Mouse (Mus musculus): ENCODE results near the gene Rln3. TPM values are rescaled to one million over a fixed set of nuclear protein-coding genes. Genes with fewer than 3 reads are reported as not detected.
A peak's percentile ranks its signal among the peaks of the same experiment; 100 is the strongest.

The Rln3 gene
- polyA plus RNA-seq, 1 experiment = not detected

DNA sequence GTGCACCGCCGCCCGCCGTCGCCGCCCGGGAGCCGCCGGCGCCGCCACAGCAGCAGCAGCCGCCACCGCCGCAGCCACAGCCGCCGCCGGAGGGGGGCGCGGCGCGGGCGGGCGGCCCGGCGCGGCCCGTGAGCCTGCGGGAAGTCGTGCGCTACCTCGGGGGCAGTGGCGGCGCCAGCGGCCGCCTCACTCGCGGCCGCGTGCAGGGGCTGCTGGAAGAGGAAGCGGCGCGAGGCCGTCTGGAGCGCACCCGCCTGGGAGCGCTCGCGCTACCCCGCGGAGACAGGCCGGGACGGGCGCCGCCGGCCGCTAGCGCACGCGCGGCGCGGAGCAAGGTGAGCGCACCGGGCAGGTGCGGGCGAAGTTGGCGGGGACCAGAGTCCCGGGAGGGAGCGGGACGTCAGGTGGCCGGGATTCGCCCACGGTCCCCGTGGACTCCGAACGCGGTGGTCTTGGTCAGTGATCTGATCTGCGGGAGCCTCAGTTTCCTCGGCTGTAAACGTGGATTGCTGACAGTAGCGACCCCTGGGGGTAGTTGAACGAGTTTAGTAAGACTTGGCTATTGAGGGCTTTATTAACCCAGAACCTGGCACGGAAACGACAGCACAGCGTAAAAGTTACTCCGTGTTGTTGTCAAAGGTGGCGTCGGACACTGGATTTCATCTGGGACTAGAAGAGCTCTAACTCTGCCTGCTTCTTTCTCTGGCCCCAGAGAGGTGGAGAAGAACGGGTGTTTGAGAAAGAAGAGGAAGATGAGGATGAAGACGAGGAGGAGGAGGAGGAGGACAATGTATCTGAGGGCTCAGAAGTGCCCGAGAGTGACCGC, 46.4 kb downstream of the Rln3 start:
- Histone ChIP-seq H3ac (ENCODE audit: control insufficient read depth, insufficient read length, low read depth) (peak overlapping the region; percentile 75), H3K27me3 (ENCODE audit: control insufficient read depth, insufficient read depth, insufficient read length) (no peaks in the 10 kb centered on the region), H3K79me2 (ENCODE audit: control insufficient read depth, insufficient read depth) (peaks cover 18% of the 10 kb centered on the region), H3K36me3 (ENCODE audit: control insufficient read depth, insufficient read depth) (peaks cover 38% of the 10 kb centered on the region), H3K4me3 (ENCODE audit: insufficient read depth, poor library complexity, severe bottlenecking) (peak overlapping the region; percentile 61), H3K79me3 (ENCODE audit: low read depth) (peaks cover 13% of the 10 kb centered on the region)
- TF ChIP-seq CEBPB (IDR thresholded peaks at IDR 0.05; ENCODE audit: low read depth) = no peak
- peak; percentile 32 for TF ChIP-seq CTCF (IDR thresholded peaks at IDR 0.05; ENCODE audit: control insufficient read depth, insufficient read depth, insufficient read length)

DNA sequence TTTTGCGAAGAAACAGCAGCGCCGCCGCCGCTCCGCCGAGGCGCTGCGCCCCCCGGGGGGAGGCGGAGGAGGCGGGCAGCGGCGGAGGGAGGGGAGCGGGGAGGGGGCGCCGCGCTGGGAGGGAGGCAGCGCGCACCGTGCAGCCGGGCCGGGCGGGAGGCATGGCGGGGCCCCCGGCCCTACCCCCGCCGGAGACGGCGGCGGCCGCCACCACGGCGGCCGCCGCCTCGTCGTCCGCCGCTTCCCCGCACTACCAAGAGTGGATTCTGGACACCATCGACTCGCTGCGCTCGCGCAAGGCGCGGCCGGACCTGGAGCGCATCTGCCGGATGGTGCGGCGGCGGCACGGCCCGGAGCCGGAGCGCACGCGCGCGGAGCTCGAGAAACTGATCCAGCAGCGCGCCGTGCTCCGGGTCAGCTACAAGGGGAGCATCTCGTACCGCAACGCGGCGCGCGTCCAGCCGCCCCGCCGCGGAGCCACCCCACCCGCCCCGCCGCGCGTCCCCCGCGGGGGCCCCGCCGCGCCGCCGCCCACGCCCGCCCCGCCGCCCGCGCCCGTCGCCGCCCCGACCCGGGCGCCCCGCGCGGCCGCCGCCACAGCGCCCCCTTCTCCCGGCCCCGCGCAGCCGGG, 47.2 kb downstream of the Rln3 start, which contains the start of gene Samd1:
Gene Samd1, plus strand, starts transcription at position 162 of the 631 bp plus-strand sequence.
- Histone ChIP-seq H3K79me2 (ENCODE audit: control insufficient read depth, insufficient read depth) (peaks cover 18% of the 10 kb centered on the region), H3ac (ENCODE audit: control insufficient read depth, insufficient read length, low read depth) (peak within 1 kb of the TSS; percentile 84), H3K36me3 (ENCODE audit: control insufficient read depth, insufficient read depth) (peaks cover 36% of the 10 kb centered on the region), H3K27me3 (ENCODE audit: control insufficient read depth, insufficient read depth, insufficient read length) (no peaks in the 10 kb centered on the region), H3K79me3 (ENCODE audit: low read depth) (peaks cover 13% of the 10 kb centered on the region), H3K4me3 (ENCODE audit: insufficient read depth, poor library complexity, severe bottlenecking) (peak within 1 kb of the TSS; percentile 61)
- TF ChIP-seq MYOG (IDR thresholded peaks at IDR 0.05; ENCODE audit: control insufficient read depth, extremely low read depth, insufficient read length) (no peak), FOSL1 (IDR thresholded peaks at IDR 0.05; ENCODE audit: insufficient read depth, low read length, poor library complexity, severe bottlenecking) (no peak), MAX (IDR thresholded peaks at IDR 0.05) (no peak), CTCF (IDR thresholded peaks at IDR 0.05; ENCODE audit: control insufficient read depth, insufficient read depth, insufficient read length) (no peak), MYOD1 (IDR thresholded peaks at IDR 0.05; ENCODE audit: control insufficient read depth, insufficient read length, low read depth) (no peak), USF1 (IDR thresholded peaks at IDR 0.05; ENCODE audit: low read depth) (no peak), CEBPB (IDR thresholded peaks at IDR 0.05; ENCODE audit: low read depth) (no peak)

- peak overlapping the region; percentile 84 for H3ac ChIP-seq (ENCODE audit: control insufficient read depth, insufficient read length, low read depth)
- peaks cover 13% of the 10 kb centered on the region for H3K79me3 ChIP-seq (ENCODE audit: low read depth)
- peaks cover 37% of the 10 kb centered on the region for H3K36me3 ChIP-seq (ENCODE audit: control insufficient read depth, insufficient read depth)
- H3K27me3 ChIP-seq (ENCODE audit: control insufficient read depth, insufficient read depth, insufficient read length) = no peaks in the 10 kb centered on the region
- TF ChIP-seq MAX (IDR thresholded peaks at IDR 0.05) (no peak), FOSL1 (IDR thresholded peaks at IDR 0.05; ENCODE audit: insufficient read depth, low read length, poor library complexity, severe bottlenecking) (no peak), MYOD1 (IDR thresholded peaks at IDR 0.05; ENCODE audit: control insufficient read depth, insufficient read length, low read depth) (no peak), CTCF (IDR thresholded peaks at IDR 0.05; ENCODE audit: control insufficient read depth, insufficient read depth, insufficient read length) (no peak), CEBPB (IDR thresholded peaks at IDR 0.05; ENCODE audit: low read depth) (no peak), USF1 (IDR thresholded peaks at IDR 0.05; ENCODE audit: low read depth) (no peak), MYOG (IDR thresholded peaks at IDR 0.05; ENCODE audit: control insufficient read depth, extremely low read depth, insufficient read length) (no peak)
- peaks cover 18% of the 10 kb centered on the region for H3K79me2 ChIP-seq (ENCODE audit: control insufficient read depth, insufficient read depth)
- H3K4me3 ChIP-seq (ENCODE audit: insufficient read depth, poor library complexity, severe bottlenecking) = peak overlapping the region; percentile 61
Observed at GRCm38 (mm10) chr8:83996567-83997505, 48.0 kb downstream of the Rln3 start.

DNA sequence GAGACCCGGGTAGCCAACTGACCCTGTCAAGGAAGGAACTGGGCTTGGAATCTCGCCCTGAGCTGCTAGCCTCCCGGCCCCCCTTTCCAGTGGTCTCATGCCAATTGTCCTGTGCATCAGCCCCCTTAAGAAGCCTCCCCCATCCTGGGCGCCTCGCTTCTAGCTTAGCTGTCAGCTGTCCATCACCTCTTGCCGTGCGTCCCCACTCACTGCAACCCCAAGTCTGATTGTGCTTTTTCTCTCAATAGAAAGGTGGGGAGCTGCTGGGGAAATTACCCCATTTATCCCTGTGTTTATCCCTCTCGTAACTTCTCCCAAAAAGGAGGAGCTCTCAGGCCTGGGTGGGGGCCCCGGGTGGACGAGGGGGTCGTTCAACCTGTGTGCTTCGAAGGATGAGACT, 48.8 kb downstream of the Rln3 start:
- H3K36me3 ChIP-seq (ENCODE audit: control insufficient read depth, insufficient read depth) = peaks cover 40% of the 10 kb centered on the region
- TF ChIP-seq MYOG (IDR thresholded peaks at IDR 0.05; ENCODE audit: control insufficient read depth, extremely low read depth, insufficient read length) (no peak), MAX (IDR thresholded peaks at IDR 0.05) (no peak), FOSL1 (IDR thresholded peaks at IDR 0.05; ENCODE audit: insufficient read depth, low read length, poor library complexity, severe bottlenecking) (no peak), USF1 (IDR thresholded peaks at IDR 0.05; ENCODE audit: low read depth) (no peak), CEBPB (IDR thresholded peaks at IDR 0.05; ENCODE audit: low read depth) (no peak)
- no peak overlapping the region for H3K4me3 ChIP-seq (ENCODE audit: insufficient read depth, poor library complexity, severe bottlenecking)
- H3K27me3 ChIP-seq (ENCODE audit: control insufficient read depth, insufficient read depth, insufficient read length) = no peaks in the 10 kb centered on the region
- no peak overlapping the region for H3ac ChIP-seq (ENCODE audit: control insufficient read depth, insufficient read length, low read depth)
- H3K79me2 ChIP-seq (ENCODE audit: control insufficient read depth, insufficient read depth) = peaks cover 18% of the 10 kb centered on the region
- H3K79me3 ChIP-seq (ENCODE audit: low read depth) = peaks cover 13% of the 10 kb centered on the region

DNA sequence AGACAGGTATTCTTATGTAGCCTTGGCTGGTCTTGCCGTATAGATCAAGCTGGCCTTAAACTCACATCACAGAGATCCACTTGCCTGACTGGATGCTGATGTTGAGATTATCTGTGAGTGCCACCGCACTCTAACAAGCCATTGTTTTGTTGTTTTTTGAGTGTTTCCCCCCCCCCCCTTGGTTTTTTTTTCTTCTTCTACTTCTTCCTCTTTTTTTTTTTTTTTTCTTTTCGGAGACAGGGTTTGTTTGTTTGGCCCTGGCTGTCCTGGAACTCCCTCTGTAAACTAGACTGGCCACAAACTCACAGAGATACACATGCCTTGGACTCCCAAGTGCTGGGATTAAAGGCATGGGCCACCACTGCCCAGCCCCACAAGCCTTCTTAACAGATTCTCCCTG, 50.8 kb downstream of the Rln3 start:
- no peak overlapping the region for H3ac ChIP-seq (ENCODE audit: control insufficient read depth, insufficient read length, low read depth)
- H3K79me2 ChIP-seq (ENCODE audit: control insufficient read depth, insufficient read depth) = peaks cover 8% of the 10 kb centered on the region
- peaks cover 34% of the 10 kb centered on the region for H3K36me3 ChIP-seq (ENCODE audit: control insufficient read depth, insufficient read depth)
- no peak for TF ChIP-seq USF1 (IDR thresholded peaks at IDR 0.05; ENCODE audit: low read depth)
- no peak for TF ChIP-seq FOSL1 (IDR thresholded peaks at IDR 0.05; ENCODE audit: insufficient read depth, low read length, poor library complexity, severe bottlenecking)
- TF ChIP-seq MYOG (IDR thresholded peaks at IDR 0.05; ENCODE audit: control insufficient read depth, extremely low read depth, insufficient read length) = no peak
- no peak for TF ChIP-seq CEBPB (IDR thresholded peaks at IDR 0.05; ENCODE audit: low read depth)
- no peak for TF ChIP-seq CTCF (IDR thresholded peaks at IDR 0.05; ENCODE audit: control insufficient read depth, insufficient read depth, insufficient read length)
- TF ChIP-seq MYOD1 (IDR thresholded peaks at IDR 0.05; ENCODE audit: control insufficient read depth, insufficient read length, low read depth) = no peak
- no peak for TF ChIP-seq MAX (IDR thresholded peaks at IDR 0.05)
- peaks cover 5% of the 10 kb centered on the region for H3K79me3 ChIP-seq (ENCODE audit: low read depth)
- no peaks in the 10 kb centered on the region for H3K27me3 ChIP-seq (ENCODE audit: control insufficient read depth, insufficient read depth, insufficient read length)
- no peak overlapping the region for H3K4me3 ChIP-seq (ENCODE audit: insufficient read depth, poor library complexity, severe bottlenecking)

Small RNAs within 50 kb of the gene (microRNA-seq; reads per million reads assigned to microRNA genes)
- gene Mir1199 (ENCODE audit: borderline microRNAs expressed) (1.6 reads per million, percentile 35 among the genes with 10 or more reads in this experiment), gene Mir709 (ENCODE audit: borderline microRNAs expressed) (not detected), gene Mir8111 (ENCODE audit: borderline microRNAs expressed) (0.20 reads per million)

Other genes starting within 250 kb of the Rln3 start
- gene Adgrl1, start 144.9 kb downstream of the Rln3 start, polyA plus RNA-seq (2012; fragmentation: generic; extraction: Trizol) = 16.6 TPM
- 0.08 TPM for gene Gm10644, start 89.8 kb downstream of the Rln3 start, polyA plus RNA-seq (2012; fragmentation: generic; extraction: Trizol)
- 140 TPM for gene Asf1b, start 89.5 kb downstream of the Rln3 start, polyA plus RNA-seq (2012; fragmentation: generic; extraction: Trizol)
- gene Prkaca, start 72.0 kb downstream of the Rln3 start, polyA plus RNA-seq (2012; fragmentation: generic; extraction: Trizol) = 75.1 TPM
- gene Samd1, start 47.3 kb downstream of the Rln3 start, polyA plus RNA-seq (2012; fragmentation: generic; extraction: Trizol) = 69.7 TPM
- gene 1700067K01Rik, start 43.5 kb downstream of the Rln3 start, polyA plus RNA-seq (2012; fragmentation: generic; extraction: Trizol) = 0.12 TPM
- 1.5 TPM for gene 2210011C24Rik, start 32.8 kb downstream of the Rln3 start, polyA plus RNA-seq (2012; fragmentation: generic; extraction: Trizol)
- 3.5 TPM for gene Palm3, start 23.5 kb downstream of the Rln3 start, polyA plus RNA-seq (2012; fragmentation: generic; extraction: Trizol)
- gene Il27ra, start 2.4 kb downstream of the Rln3 start, polyA plus RNA-seq (2012; fragmentation: generic; extraction: Trizol) = 0.49 TPM
- 0.49 TPM for gene Gm10643, start 20.1 kb upstream of the Rln3 start, polyA plus RNA-seq (2012; fragmentation: generic; extraction: Trizol)
- gene Rfx1, start 21.8 kb upstream of the Rln3 start, polyA plus RNA-seq (2012; fragmentation: generic; extraction: Trizol) = 9.8 TPM
- gene Dcaf15, start 59.8 kb upstream of the Rln3 start, polyA plus RNA-seq (2012; fragmentation: generic; extraction: Trizol) = 45.2 TPM
- 10.3 TPM for gene Podnl1, start 81.0 kb upstream of the Rln3 start, polyA plus RNA-seq (2012; fragmentation: generic; extraction: Trizol)
- gene Cc2d1a, start 102.9 kb upstream of the Rln3 start, polyA plus RNA-seq (2012; fragmentation: generic; extraction: Trizol) = 25.2 TPM
- 0.61 TPM for gene 4930432K21Rik, start 103.0 kb upstream of the Rln3 start, polyA plus RNA-seq (2012; fragmentation: generic; extraction: Trizol)
- 1.1 TPM for gene Nanos3, start 140.2 kb upstream of the Rln3 start, polyA plus RNA-seq (2012; fragmentation: generic; extraction: Trizol)
- gene Zswim4, start 192.1 kb upstream of the Rln3 start, polyA plus RNA-seq (2012; fragmentation: generic; extraction: Trizol) = 10.1 TPM
- 281 TPM for gene D8Ertd738e, start 204.7 kb upstream of the Rln3 start, polyA plus RNA-seq (2012; fragmentation: generic; extraction: Trizol)
- 23.2 TPM for gene Mri1, start 212.3 kb upstream of the Rln3 start, polyA plus RNA-seq (2012; fragmentation: generic; extraction: Trizol)
- 16.1 TPM for gene Ccdc130, start 225.4 kb upstream of the Rln3 start, polyA plus RNA-seq (2012; fragmentation: generic; extraction: Trizol)

Data from C2C12 (cell line).